Mouse (Mus musculus) myocyte (in vitro differentiated cells): ENCODE results near the gene Cd8a. TPM values are rescaled to one million over a fixed set of nuclear protein-coding genes. Genes with fewer than 3 reads are reported as not detected.
"Not testable (repeated sequence)": the region's sequence is repeated elsewhere in the genome, so short reads cannot be mapped to it uniquely, and the experiment has no call there.

Experiments used
- H3K27me3 ChIP-seq: one replicate; pipeline ENCODE4 v1.6.1; 2011; ENCODE audit not compliant: control insufficient read depth, insufficient read depth, insufficient read length
- H3K36me3 ChIP-seq: one replicate; pipeline ENCODE4 v1.6.1; 2011; ENCODE audit not compliant: control insufficient read depth, insufficient read depth
- H3K4me2 ChIP-seq: one replicate; pipeline ENCODE4 v1.6.1; 2011; ENCODE audit warnings: low read depth, control low read depth
- H3K4me3 ChIP-seq: one replicate; pipeline ENCODE4 v1.5.1; 2011; ENCODE audit warnings: mild to moderate bottlenecking, control low read depth, moderate library complexity
- H3K79me2 ChIP-seq: one replicate; pipeline ENCODE4 v1.6.1; 2011; ENCODE audit not compliant: control insufficient read depth, insufficient read depth
- H3ac ChIP-seq: one replicate; pipeline ENCODE4 v1.6.1; 2011; ENCODE audit not compliant: control insufficient read depth, insufficient read length
- CEBPB ChIP-seq: IDR thresholded peaks from 2 replicates; pipeline ENCODE4 v1.6.1; 2011; ENCODE audit warnings: mild to moderate bottlenecking, moderate library complexity; ENCODE audit not compliant: poor library complexity, insufficient read depth, severe bottlenecking
- E2F4 ChIP-seq: IDR thresholded peaks from one replicate; pipeline ENCODE4 v1.6.1; 2011; ENCODE audit warnings: mild to moderate bottlenecking, control low read depth, moderate library complexity; ENCODE audit not compliant: insufficient read depth
- MAX ChIP-seq: IDR thresholded peaks from one replicate; pipeline ENCODE4 v1.6.1; 2011; ENCODE audit warnings: low read depth, mild to moderate bottlenecking, control low read depth
- MYOD1 ChIP-seq, 3 experiments: IDR thresholded peaks; one replicate each; pipeline ENCODE4 v1.6.1; 2011; ENCODE audit warnings: control low read depth in 2 of 3, low read depth in 2 of 3, mild to moderate bottlenecking in 2 of 3, moderate library complexity in 1 of 3; ENCODE audit not compliant: insufficient read length in 2 of 3, control insufficient read depth in 1 of 3
- MYOG ChIP-seq, 3 experiments: IDR thresholded peaks; one replicate each; pipeline ENCODE4 v1.6.1; 2011; ENCODE audit warnings: control low read depth in 2 of 3, low read depth in 2 of 3, mild to moderate bottlenecking in 2 of 3; ENCODE audit not compliant: insufficient read length in 2 of 3, control insufficient read depth in 1 of 3, insufficient read depth in 1 of 3
- POLR2A ChIP-seq: IDR thresholded peaks from one replicate; pipeline ENCODE4 v1.6.1; 2011; ENCODE audit warnings: low read depth, mild to moderate bottlenecking, control low read depth, moderate library complexity; ENCODE audit not compliant: insufficient read length
- POLR2AphosphoS2 ChIP-seq: IDR thresholded peaks from one replicate; pipeline ENCODE4 v1.6.1; 2011; ENCODE audit warnings: low read depth, control low read depth; ENCODE audit not compliant: insufficient read length
- REST ChIP-seq: IDR thresholded peaks from one replicate; pipeline ENCODE4 v1.6.1; 2011; ENCODE audit warnings: mild to moderate bottlenecking, control low read depth, moderate library complexity; ENCODE audit not compliant: insufficient read depth, insufficient read length
- SRF ChIP-seq: IDR thresholded peaks from one replicate; pipeline ENCODE4 v1.6.1; 2011; ENCODE audit warnings: low read depth; ENCODE audit not compliant: control insufficient read depth, insufficient read length
- TCF12 ChIP-seq: IDR thresholded peaks from one replicate; pipeline ENCODE4 v1.6.1; 2011; ENCODE audit warnings: mild to moderate bottlenecking, control low read depth; ENCODE audit not compliant: poor library complexity, insufficient read depth, severe bottlenecking
- TCF3 ChIP-seq: IDR thresholded peaks from one replicate; pipeline ENCODE4 v1.6.1; 2011; ENCODE audit warnings: low read depth, control low read depth; ENCODE audit not compliant: insufficient read length
- USF1 ChIP-seq: IDR thresholded peaks from one replicate; pipeline ENCODE4 v1.6.1; 2011; ENCODE audit warnings: low read depth, mild to moderate bottlenecking, control low read depth, moderate library complexity
- polyA plus RNA-seq: library from polyadenylated mRNA; unstranded; fragments of >200 nt; fragmentation: generic; extraction: Trizol; gene quantifications from one replicate; pipeline ENCODE4 v1.2.1, GENCODE M21; 2012; ENCODE audit warnings: missing spikeins

The Cd8a gene
- polyA plus RNA-seq, result not detected

- TF ChIP-seq CEBPB (no peak), TCF3 (no peak), POLR2A (no peak), USF1 (no peak), TCF12 (no peak), MYOD1 (IDR thresholded peaks at IDR 0.05; ENCODE audit: control insufficient read depth in 1 of 3, insufficient read length in 2 of 3, low read depth in 2 of 3) (no peak), REST (no peak), MYOG (IDR thresholded peaks at IDR 0.05; ENCODE audit: control insufficient read depth in 1 of 3, insufficient read depth in 1 of 3, insufficient read length in 2 of 3, low read depth in 2 of 3) (no peak), POLR2AphosphoS2 (no peak), MAX (no peak), E2F4 (no peak), SRF (no peak)
- H3ac ChIP-seq, result no peak within 1 kb of the TSS
- H3K79me2 ChIP-seq, result no peaks in the 10 kb centered on the region
- H3K4me3 ChIP-seq, result no peak within 1 kb of the TSS
- H3K36me3 ChIP-seq, result no peaks in the 10 kb centered on the region
- H3K27me3 ChIP-seq, result peaks cover 5% of the 10 kb centered on the region
- H3K4me2 ChIP-seq, result no peak within 1 kb of the TSS
Measured at GRCm38 (mm10) chr6:71373249-71373775, at the start of gene Cd8a. Gene Cd8a, plus strand, starts transcription at chr6:71373427.

- TF ChIP-seq TCF3 (no peak), CEBPB (no peak), E2F4 (no peak), MYOD1 (IDR thresholded peaks at IDR 0.05; ENCODE audit: control insufficient read depth in 1 of 3, insufficient read length in 2 of 3, low read depth in 2 of 3) (no peak), TCF12 (no peak), POLR2A (no peak), MYOG (IDR thresholded peaks at IDR 0.05; ENCODE audit: control insufficient read depth in 1 of 3, insufficient read depth in 1 of 3, insufficient read length in 2 of 3, low read depth in 2 of 3) (no peak), USF1 (no peak), MAX (no peak), POLR2AphosphoS2 (no peak), REST (no peak), SRF (no peak)
- H3K4me2 ChIP-seq, result no peak overlapping the region
- no peaks in the 10 kb centered on the region for H3K79me2 ChIP-seq
- H3K4me3 ChIP-seq, result no peak overlapping the region
- no peaks in the 10 kb centered on the region for H3K36me3 ChIP-seq
- no peak overlapping the region for H3ac ChIP-seq
- peaks cover 7% of the 10 kb centered on the region for H3K27me3 ChIP-seq
Measured at GRCm38 (mm10) chr6:71324816-71325215, 48.4 kb upstream of the Cd8a start.

DNA sequence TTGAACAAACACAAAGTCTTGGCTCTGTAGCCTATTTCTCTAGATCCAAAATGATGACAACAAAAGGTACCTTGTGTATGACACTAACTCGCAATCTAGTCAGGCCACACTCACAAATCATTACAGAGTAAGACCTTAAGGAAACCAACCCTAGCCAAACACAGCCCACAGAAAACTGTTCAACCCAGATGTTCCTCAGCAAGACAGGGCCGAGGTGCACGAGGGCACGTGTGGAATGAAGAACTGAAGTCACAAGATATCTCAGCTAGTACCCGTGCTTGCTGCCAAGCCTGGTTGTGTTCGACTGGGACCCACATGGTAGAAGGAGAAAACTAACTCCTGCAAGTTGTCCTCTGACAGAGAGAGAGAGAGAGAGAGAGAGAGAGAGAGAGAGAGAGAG is 43.3 kb upstream of the Cd8a start:
- peaks cover 35% of the 10 kb centered on the region for H3K27me3 ChIP-seq

DNA sequence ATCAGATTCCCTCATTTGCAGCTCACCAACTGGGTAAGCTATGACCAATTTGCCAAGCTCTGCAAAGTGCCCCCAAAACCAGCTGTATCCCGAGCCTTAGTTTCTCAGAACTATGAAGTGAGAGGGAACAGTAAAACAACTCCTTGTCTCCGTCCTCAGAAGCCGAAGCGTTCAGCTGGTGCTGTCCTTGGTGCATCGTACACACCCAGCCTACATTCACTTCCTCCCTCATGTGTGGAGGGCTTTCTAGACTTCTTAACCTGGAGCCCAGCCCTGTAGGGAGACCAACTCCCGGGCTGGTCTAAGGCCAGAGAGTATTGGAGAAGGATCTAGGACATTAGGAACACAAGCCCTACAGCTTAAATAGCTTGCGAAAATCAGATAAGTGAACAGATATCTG is 42.7 kb upstream of the Cd8a start:
- Histone ChIP-seq H3K27me3 (peaks cover 35% of the 10 kb centered on the region), H3K79me2 (no peaks in the 10 kb centered on the region), H3K4me3 (no peak overlapping the region), H3K4me2 (no peak overlapping the region), H3ac (no peak overlapping the region), H3K36me3 (no peaks in the 10 kb centered on the region)
- TF ChIP-seq POLR2A (no peak), REST (no peak), E2F4 (no peak), TCF12 (no peak), TCF3 (no peak), SRF (no peak), USF1 (no peak), POLR2AphosphoS2 (no peak), MAX (no peak), MYOD1 (IDR thresholded peaks at IDR 0.05; ENCODE audit: control insufficient read depth in 1 of 3, insufficient read length in 2 of 3, low read depth in 2 of 3) (no peak), CEBPB (no peak), MYOG (IDR thresholded peaks at IDR 0.05; ENCODE audit: control insufficient read depth in 1 of 3, insufficient read depth in 1 of 3, insufficient read length in 2 of 3, low read depth in 2 of 3) (no peak)

More for the DNA sequence above, 43.3 kb upstream of the Cd8a start:
- Histone ChIP-seq H3ac (no peak overlapping the region), H3K4me2 (no peak overlapping the region), H3K36me3 (no peaks in the 10 kb centered on the region), H3K79me2 (no peaks in the 10 kb centered on the region), H3K4me3 (no peak overlapping the region)
- TF ChIP-seq POLR2AphosphoS2 (no peak), CEBPB (no peak)

GRCm38 (mm10) chr6:71331491-71331890 is 41.7 kb upstream of the Cd8a start:
- H3K79me2 ChIP-seq, H3K4me2 ChIP-seq, H3K4me3 ChIP-seq, H3K36me3 ChIP-seq, H3ac ChIP-seq: not testable (repeated sequence)
- H3K27me3 ChIP-seq, result peaks cover 35% of the 10 kb centered on the region
